Mouse (Mus musculus) adrenal gland, adult (tissue): ENCODE data around the gene Pspc1.

ENCODE experiments used
- DNase-seq, 2 experiments: peaks; one replicate each; pipeline ENCODE4 v3.0.0; 2022 to 2023; ENCODE audit warnings: low spot score in 1 of 2; ENCODE audit not compliant: inconsistent age in 2 of 2

Gene Pspc1

DNA sequence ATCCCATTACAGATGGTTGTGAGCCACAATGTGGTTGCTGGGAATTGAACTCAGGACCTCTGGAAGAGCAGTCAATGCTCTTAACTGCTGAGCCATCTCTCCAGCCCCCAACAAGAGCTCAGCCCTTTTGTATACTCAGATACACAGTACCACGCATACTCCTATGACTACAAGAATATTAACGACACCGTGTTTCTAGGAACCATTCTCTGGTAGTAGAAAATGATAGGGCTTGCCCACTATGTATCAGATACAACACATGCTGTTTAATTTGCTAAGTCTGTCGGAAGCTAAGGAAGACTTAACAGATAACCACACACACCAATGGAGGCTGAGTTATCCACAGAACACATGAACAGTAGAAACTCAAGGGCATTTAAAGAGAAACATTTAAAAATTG lies 75.5 kb downstream of the Pspc1 start:
- DNase-seq = no peak

DNA sequence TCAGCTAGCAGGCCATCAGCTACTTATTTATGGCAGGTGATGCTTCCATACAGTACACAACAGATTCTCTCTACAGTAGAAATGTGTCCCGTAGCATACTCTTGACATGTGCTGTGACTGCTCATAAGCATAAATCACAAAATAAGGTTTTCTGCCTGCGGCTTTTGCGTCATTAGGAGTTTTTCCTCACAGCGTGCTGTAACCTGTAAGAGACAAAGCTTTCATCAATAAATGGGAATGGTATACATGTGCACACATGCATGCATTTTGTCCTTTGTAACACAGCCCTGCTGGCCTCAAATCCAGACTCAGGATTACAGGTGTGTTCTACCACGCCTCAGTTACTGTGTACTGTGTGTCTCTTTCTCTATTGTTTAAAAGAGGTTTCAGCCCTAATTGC lies 80.3 kb downstream of the Pspc1 start:
- no peak for DNase-seq

DNA sequence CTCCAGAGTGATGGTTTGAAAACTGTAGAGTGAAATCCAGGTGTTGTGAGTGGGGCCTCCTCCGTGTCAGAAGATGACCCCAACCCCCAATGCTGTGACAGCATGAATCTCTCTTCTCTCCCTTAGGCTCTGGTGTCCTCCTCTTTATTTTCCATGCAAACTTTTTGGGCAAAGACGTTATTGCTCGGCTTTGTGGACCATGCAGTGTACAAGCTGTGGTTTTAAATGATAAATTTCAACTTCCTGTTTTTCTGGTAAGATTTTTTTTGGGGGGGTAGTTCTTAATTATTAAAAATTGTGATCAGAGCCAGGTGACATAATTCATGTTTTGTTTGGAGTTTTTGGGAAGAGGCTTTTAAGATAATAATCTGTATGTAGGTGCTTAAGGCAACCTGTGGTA lies 82.6 kb downstream of the Pspc1 start:
- DNase-seq = no peak

DNA sequence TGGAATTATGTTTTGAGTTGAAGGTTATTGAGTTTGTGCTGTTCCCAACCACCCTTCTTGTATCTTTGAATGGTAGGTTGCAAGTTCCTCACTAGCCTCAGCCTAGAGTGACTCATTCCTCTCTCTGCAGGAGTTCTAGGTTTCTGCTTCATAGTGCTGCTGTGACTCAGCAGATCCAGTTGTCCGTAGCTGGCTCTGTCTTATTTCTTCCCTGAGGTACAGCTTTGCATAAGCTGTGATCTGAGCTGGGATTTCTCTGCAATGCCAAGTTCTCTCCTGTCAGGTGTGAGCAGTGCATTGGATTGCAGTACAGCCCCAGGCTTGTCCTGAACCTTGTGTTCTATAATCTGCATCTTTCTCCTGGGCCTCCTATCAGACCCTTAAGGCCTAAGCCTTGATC lies 88.3 kb downstream of the Pspc1 start:
- peak; percentile 42 to 68 for DNase-seq

DNA sequence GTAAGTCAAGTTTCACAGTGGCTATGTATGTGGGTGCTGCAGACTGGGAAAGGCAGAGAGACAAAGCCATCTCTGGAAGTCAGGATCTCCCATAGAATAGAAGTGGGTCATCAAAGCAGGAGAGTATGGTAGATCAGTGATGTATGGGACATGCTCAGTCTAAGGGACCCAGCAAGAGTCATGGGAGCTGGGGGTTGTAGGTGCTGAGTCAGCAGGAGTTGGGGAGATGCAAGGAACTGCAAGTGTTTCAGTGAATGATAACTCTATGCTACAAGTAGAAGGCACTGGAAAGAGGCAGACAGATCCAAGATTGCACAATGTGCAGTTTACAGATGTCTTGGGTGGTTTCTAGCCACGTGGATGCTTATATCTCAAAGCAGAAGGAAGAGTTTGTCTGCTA lies 89.0 kb downstream of the Pspc1 start:
- DNase-seq = no peak

DNA sequence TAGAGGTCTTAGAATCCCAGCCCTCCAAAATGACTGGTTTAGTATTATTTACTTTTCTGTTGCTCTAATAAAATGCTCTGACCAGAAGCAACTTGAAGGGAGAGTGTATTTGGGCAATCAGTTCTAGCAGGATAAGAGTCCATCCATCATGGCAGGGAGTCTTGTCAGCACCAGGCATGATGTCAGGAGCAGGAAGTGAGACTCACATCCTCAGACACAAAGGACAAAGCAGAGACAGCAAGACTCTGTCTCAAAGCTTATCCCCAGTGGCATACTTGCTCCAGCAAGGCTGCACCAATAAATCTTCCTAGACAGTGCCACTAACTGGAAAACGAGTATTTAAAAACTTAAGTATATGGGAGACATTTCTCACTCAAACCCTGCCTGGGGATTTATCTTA lies 92.7 kb downstream of the Pspc1 start:
- no peak for DNase-seq
